Mouse (Mus musculus) frontal cortex, postnatal 14 days (tissue): ENCODE measurements at regions not wholly inside any gene's neighbourhood (a gene's known extent, or its start where the extent isn't known, plus 50 kb on each side); places are given as distances from the start of the nearest gene placed in this dataset.

Experiments
- DNase-seq, 2 experiments: peaks; one replicate each; pipeline ENCODE4 v3.0.0; 2022; ENCODE audit warnings: low spot score in 2 of 2

- peak in 1 of 2 experiments; percentile 7 for DNase-seq
Observed at GRCm38 (mm10) chr15:69389575-69389974, 2888.9 kb upstream of the Lrrc6 start.

- no peak for DNase-seq
Observed at GRCm38 (mm10) chr15:69387466-69387865, 2886.8 kb upstream of the Lrrc6 start.

- no peak for DNase-seq
Observed at GRCm38 (mm10) chr15:69365440-69365839, 2864.7 kb upstream of the Lrrc6 start.

- DNase-seq, result no peak
Observed at GRCm38 (mm10) chr15:69350053-69350739, 2849.5 kb upstream of the Lrrc6 start.

GRCm38 (mm10) chr15:69346065-69346464, 2845.4 kb upstream of the Lrrc6 start:
- no peak for DNase-seq

GRCm38 (mm10) chr15:69342759-69343158, 2842.0 kb upstream of the Lrrc6 start:
- no peak for DNase-seq

GRCm38 (mm10) chr15:69336491-69336890, 2835.8 kb upstream of the Lrrc6 start:
- no peak for DNase-seq

- DNase-seq, result no peak
Observed at GRCm38 (mm10) chr15:69326537-69326936, 2825.8 kb upstream of the Lrrc6 start.

GRCm38 (mm10) chr15:69303100-69303499, 2802.4 kb upstream of the Lrrc6 start:
- DNase-seq, result no peak

GRCm38 (mm10) chr15:69291273-69291672, 2790.6 kb upstream of the Lrrc6 start:
- DNase-seq, result no peak

GRCm38 (mm10) chr15:69275546-69276255, 2775.0 kb upstream of the Lrrc6 start:
- DNase-seq, result no peak

- no peak for DNase-seq
Observed at GRCm38 (mm10) chr15:69274225-69274766, 2773.6 kb upstream of the Lrrc6 start.

GRCm38 (mm10) chr15:69273518-69273917, 2772.8 kb upstream of the Lrrc6 start:
- no peak for DNase-seq

GRCm38 (mm10) chr15:69261940-69262339, 2761.2 kb upstream of the Lrrc6 start:
- DNase-seq, result peak in 1 of 2 experiments; percentile 7

- no peak for DNase-seq
Observed at GRCm38 (mm10) chr15:69257161-69257778, 2756.6 kb upstream of the Lrrc6 start.

GRCm38 (mm10) chr15:69253698-69254097, 2753.0 kb upstream of the Lrrc6 start:
- no peak for DNase-seq

GRCm38 (mm10) chr15:69252095-69252494, 2751.4 kb upstream of the Lrrc6 start:
- no peak for DNase-seq

GRCm38 (mm10) chr15:69246190-69246966, 2745.7 kb upstream of the Lrrc6 start:
- DNase-seq, result peak in 1 of 2 experiments; percentile 16

- no peak for DNase-seq
Observed at GRCm38 (mm10) chr15:69235271-69235670, 2734.6 kb upstream of the Lrrc6 start.

GRCm38 (mm10) chr15:69224619-69225587, 2724.2 kb upstream of the Lrrc6 start:
- no peak for DNase-seq

- no peak for DNase-seq
Observed at GRCm38 (mm10) chr15:69223411-69223810, 2722.7 kb upstream of the Lrrc6 start.
